ENCODE assay signal across 35 mouse cellular contexts in genomic region chr12:10457960-10458655, GRCm38 (mm10).
"Had no signal": no experiment of that assay in that cellular context is flagged by ENCODE, and none has a peak within 500 bp of the region (broad histone marks: within the 10 kb centered on the region; RNA-seq: fewer than 3 reads in every experiment).

No protein-coding gene starts in this region.

- H3K9ac ChIP-seq: heart, embryonic 12.5 days; heart, embryonic 13.5 days; heart, embryonic 15.5 days; hindbrain, embryonic 12.5 days; hindbrain, embryonic 13.5 days; hindbrain, embryonic 14.5 days; hindbrain, embryonic 15.5 days; intestine, embryonic 15.5 days; kidney, embryonic 15.5 days had no signal

- DNase-seq: heart, postnatal 10 days; heart, postnatal 14 days; heart, postnatal 36 days; heart, postnatal 4 days; kidney, adult 11 months; kidney, adult 18-20 months; kidney, adult 2 months; kidney, adult 8-10 months; kidney, adult 9 months; kidney, postnatal 10 days; kidney, postnatal 14 days; kidney, postnatal 25 days; kidney, postnatal 36 days; kidney, postnatal 4 days; layer of hippocampus, adult 9-11 months; layer of hippocampus, postnatal 36 days had no signal

- ATAC-seq: hindbrain, embryonic 16.5 days; hindbrain, postnatal 0 days; inflammation-experienced regulatory T-cells, adult 6 months; intestine, embryonic 15.5 days; intestine, embryonic 16.5 days; intestine, postnatal 0 days had no signal

- H3K27me3 ChIP-seq: heart, embryonic 12.5 days; heart, embryonic 13.5 days; heart, embryonic 15.5 days; hindbrain, embryonic 12.5 days; hindbrain, embryonic 13.5 days; hindbrain, embryonic 15.5 days; intestine, embryonic 15.5 days; kidney, embryonic 15.5 days had no signal

- H3K4me2 ChIP-seq: heart, embryonic 11.5 days; heart, embryonic 12.5 days; heart, embryonic 13.5 days; heart, embryonic 15.5 days; hindbrain, embryonic 12.5 days; hindbrain, embryonic 13.5 days; hindbrain, embryonic 14.5 days; hindbrain, embryonic 15.5 days; intestine, embryonic 15.5 days; kidney, embryonic 15.5 days had no signal

- H3K36me3 ChIP-seq: heart, embryonic 10.5 days; heart, embryonic 12.5 days; heart, embryonic 13.5 days; heart, embryonic 15.5 days; hindbrain, embryonic 10.5 days; hindbrain, embryonic 12.5 days; hindbrain, embryonic 13.5 days; hindbrain, embryonic 15.5 days; intestine, embryonic 15.5 days; kidney, embryonic 15.5 days had no signal

- H3K4me1 ChIP-seq: heart, embryonic 12.5 days; heart, embryonic 13.5 days; heart, embryonic 15.5 days; hindbrain, embryonic 10.5 days; hindbrain, embryonic 12.5 days; hindbrain, embryonic 13.5 days; hindbrain, embryonic 15.5 days; intestine, embryonic 15.5 days; kidney, embryonic 15.5 days had no signal

- H3K9me3 ChIP-seq: heart, embryonic 10.5 days; heart, embryonic 12.5 days; heart, embryonic 13.5 days; heart, embryonic 15.5 days; hindbrain, embryonic 10.5 days; hindbrain, embryonic 12.5 days; hindbrain, embryonic 13.5 days; hindbrain, embryonic 15.5 days; intestine, embryonic 15.5 days; kidney, embryonic 15.5 days had no signal

- H3K4me3 ChIP-seq: heart, embryonic 10.5 days; heart, embryonic 12.5 days; heart, embryonic 13.5 days; heart, embryonic 15.5 days; hindbrain, embryonic 10.5 days; hindbrain, embryonic 12.5 days; hindbrain, embryonic 13.5 days; hindbrain, embryonic 15.5 days; intestine, embryonic 15.5 days; kidney, embryonic 15.5 days; layer of hippocampus, adult 2 months had no signal

- H3K27ac ChIP-seq: heart, embryonic 10.5 days; heart, embryonic 13.5 days; heart, embryonic 15.5 days; hindbrain, embryonic 10.5 days; hindbrain, embryonic 12.5 days; hindbrain, embryonic 13.5 days; hindbrain, embryonic 14.5 days; hindbrain, embryonic 15.5 days; hindbrain, postnatal 0 days; intestine, embryonic 15.5 days; kidney, embryonic 15.5 days; kidney, postnatal 0 days; layer of hippocampus, adult 2 months had no signal
